21 mouse cellular contexts compared by ENCODE assay signal in the genomic region with DNA sequence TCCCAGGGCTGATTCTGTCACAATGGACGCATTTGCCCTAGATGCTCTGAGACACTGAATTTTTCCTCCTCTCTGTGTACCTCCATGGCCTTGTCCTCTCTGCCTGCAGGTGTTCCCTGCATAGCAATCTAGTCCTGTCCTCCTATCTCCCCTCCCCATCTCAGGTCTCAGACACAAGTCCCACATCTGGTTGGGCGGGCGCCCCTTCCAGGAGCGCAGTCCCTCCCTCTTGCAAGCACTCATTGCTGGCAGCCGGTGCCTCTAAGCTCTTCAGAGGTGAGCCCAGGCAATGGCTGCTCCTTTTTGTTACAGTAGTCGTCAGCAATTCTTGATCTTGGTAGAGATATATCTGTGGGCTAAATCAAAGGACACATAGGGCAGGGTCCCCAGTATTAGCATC.
DNase-seq lines count a peak whose midpoint lies in the region; ATAC-seq lines count a peak whose summit lies in the region.
"Had no signal": no experiment of that assay in that cellular context is flagged by ENCODE, and none has a peak within 500 bp of the region (broad histone marks: within the 10 kb centered on the region; RNA-seq: fewer than 3 reads in every experiment).

No protein-coding gene starts in this region.

- no peak overlapping the region for H3K9ac ChIP-seq in hindbrain, embryonic 12.5 days
- H3K9ac ChIP-seq: forebrain, embryonic 13.5 days; forebrain, postnatal 0 days had no signal

- peak; percentile 19 for DNase-seq in CD4-positive, CD25-positive, alpha-beta regulatory T cell, adult 2 months (ENCODE audit: low read depth, low spot score)
- peak; percentile 27 for DNase-seq in naive thymus-derived CD4-positive, alpha-beta T cell, adult 2 months (ENCODE audit: low read depth)
- peak; percentile 50 to 61 for DNase-seq in thymus, postnatal 10 days (ENCODE audit: low spot score in 2 of 2)
- peak; percentile 69 for DNase-seq in thymus, postnatal 4 days
- DNase-seq in adrenal gland, postnatal 4 days (ENCODE audit: low spot score in 2 of 2) = no peak
- DNase-seq: adrenal gland, adult 2 months; adrenal gland, postnatal 25 days; B cell, adult 2 months; cerebellum, adult 2 months; cerebellum, postnatal 10 days; forebrain, postnatal 0 days; gastrocnemius, postnatal 10 days; heart, adult 2 months had no signal

- peaks cover 8% of the 10 kb centered on the region for H3K4me1 ChIP-seq in hindbrain, embryonic 12.5 days
- H3K4me1 ChIP-seq: forebrain, embryonic 13.5 days had no signal

- no peak overlapping the region for H3K27ac ChIP-seq in hindbrain, embryonic 12.5 days
- H3K27ac ChIP-seq: embryonic facial prominence, embryonic 10.5 days; forebrain, embryonic 13.5 days; hindbrain, postnatal 0 days had no signal

- no peak overlapping the region for H3K4me3 ChIP-seq in hindbrain, embryonic 12.5 days
- H3K4me3 ChIP-seq: embryonic facial prominence, embryonic 10.5 days; forebrain, embryonic 13.5 days; heart, adult 2 months had no signal

- WGBS in hindbrain, embryonic 12.5 days = 83% methylated on average over 6 of the region's 6 CpGs

- no peak for ATAC-seq in CD4-positive, CD25-positive, alpha-beta regulatory T cell, adult 4 months
- no peak for ATAC-seq in hindbrain, embryonic 12.5 days (ENCODE audit: low FRiP score)
- ATAC-seq: forebrain, embryonic 13.5 days; forebrain, postnatal 0 days; hindbrain, postnatal 0 days; Patski had no signal

- H3K27me3 ChIP-seq in hindbrain, embryonic 12.5 days = no peaks in the 10 kb centered on the region; the same call in 1 of the 2 replicates
- H3K27me3 ChIP-seq: CH12.LX; forebrain, embryonic 13.5 days; Patski had no signal

- H3K9me3 ChIP-seq in hindbrain, embryonic 12.5 days (replicated peaks) = no peaks in the 10 kb centered on the region
- H3K9me3 ChIP-seq: embryonic facial prominence, embryonic 10.5 days; forebrain, embryonic 13.5 days had no signal

- H3K4me2 ChIP-seq in hindbrain, embryonic 12.5 days (replicated peaks) = no peak overlapping the region
- H3K4me2 ChIP-seq: forebrain, embryonic 13.5 days; heart, embryonic 11.5 days had no signal

- no peaks in the 10 kb centered on the region for H3K36me3 ChIP-seq in hindbrain, embryonic 12.5 days
- H3K36me3 ChIP-seq: embryonic facial prominence, embryonic 10.5 days had no signal

Comparison
In these comparisons a context has a peak if more than half of its experiments do, and no peak if none do; other contexts are left out.
1. DNase-seq: peak in CD4-positive, CD25-positive, alpha-beta regulatory T cell, adult 2 months (single experiment), naive thymus-derived CD4-positive, alpha-beta T cell, adult 2 months (single experiment), thymus, postnatal 10 days (2 of 2) and thymus, postnatal 4 days (single experiment); none in adrenal gland, postnatal 4 days (0 of 2).